Mouse (Mus musculus) lung, postnatal 25 days (tissue): ENCODE measurements at regions not wholly inside any gene's neighbourhood (a gene's known extent, or its start where the extent isn't known, plus 50 kb on each side); places are given as distances from the start of the nearest gene placed in this dataset.
"Not testable (repeated sequence)": the region's sequence is repeated elsewhere in the genome, so short reads cannot be mapped to it uniquely, and the experiment has no call there.

Source experiments
- DNase-seq: peaks from one replicate; pipeline ENCODE4 v3.0.0; 2022; ENCODE audit warnings: low spot score

DNA sequence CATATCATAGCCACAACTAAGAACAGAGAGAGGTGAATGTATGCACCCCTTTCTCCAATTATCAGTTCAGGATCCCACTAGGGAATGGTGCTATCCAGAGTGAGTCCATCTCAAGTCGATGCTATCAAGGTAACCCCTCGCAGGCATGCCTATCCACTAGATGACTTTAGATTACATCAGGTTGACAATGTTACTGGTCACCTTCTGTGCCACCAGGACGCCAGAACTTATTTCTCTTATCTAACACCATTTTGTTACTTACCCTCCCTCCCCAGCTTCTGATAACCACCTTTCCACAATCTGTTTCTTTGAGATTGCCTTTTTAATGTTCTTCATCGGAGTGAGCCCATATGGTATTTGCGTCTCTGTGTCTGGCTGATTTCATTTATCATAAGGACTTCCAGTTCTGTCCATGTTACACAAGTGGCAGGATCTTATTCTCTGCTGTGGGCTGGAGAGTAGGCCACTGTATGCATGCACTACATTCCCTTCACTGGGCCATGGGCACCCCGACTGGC is 57.9 kb upstream of the Klf13 start:
- no peak for DNase-seq

DNA sequence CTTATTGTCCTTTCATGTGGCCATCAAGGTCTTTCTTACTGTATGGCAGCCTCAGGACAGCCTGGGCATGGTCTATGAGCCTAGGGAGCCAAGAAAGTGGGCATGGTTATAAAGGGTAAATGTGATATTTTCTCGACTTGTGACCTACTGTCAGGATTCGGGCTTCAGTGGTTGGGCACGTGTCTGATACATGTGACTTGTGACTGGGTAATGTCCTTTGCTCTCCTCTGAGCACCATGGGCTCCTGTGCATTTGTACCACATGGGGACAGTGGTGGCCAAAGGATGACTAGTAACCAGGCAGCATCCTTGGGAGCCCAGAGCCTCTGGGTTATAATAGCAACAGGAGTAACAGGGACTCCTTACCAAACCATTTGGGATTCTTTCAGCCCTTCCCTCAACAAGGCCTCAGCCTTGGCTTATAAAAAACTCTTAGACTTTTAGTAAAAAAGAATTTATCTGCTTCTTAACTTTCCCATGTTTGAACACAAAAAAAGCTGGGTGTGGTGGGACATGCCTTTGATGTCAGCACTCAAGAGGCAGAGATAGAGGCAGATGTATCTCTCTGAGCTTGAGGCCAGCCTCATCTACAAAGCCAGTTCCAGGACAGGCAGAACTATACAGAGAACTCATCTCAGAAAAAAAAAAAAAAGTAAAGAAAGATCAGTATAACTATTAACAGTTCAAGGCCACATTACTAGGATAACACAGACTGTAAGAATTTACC is 56.7 kb upstream of the Klf13 start:
- no peak for DNase-seq

DNA sequence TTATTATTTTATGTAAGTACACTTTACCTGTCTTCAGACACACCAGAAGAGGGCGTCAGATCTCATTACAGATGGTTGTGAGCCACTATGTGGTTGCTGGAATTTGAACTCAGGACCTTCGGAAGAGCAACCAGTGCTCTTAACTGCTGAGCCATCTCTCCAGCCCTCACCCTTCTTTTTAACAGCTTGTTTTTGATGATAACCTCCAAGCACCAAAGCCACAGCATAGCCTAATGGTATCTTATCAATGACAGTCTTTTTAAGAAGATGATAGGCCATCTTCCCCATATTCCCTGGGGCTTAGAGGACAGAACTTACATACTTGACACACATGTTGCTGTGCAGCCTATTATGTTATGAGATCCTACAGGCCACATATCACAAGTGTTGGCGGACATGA is 56.1 kb upstream of the Klf13 start:
- DNase-seq = not testable (repeated sequence)

DNA sequence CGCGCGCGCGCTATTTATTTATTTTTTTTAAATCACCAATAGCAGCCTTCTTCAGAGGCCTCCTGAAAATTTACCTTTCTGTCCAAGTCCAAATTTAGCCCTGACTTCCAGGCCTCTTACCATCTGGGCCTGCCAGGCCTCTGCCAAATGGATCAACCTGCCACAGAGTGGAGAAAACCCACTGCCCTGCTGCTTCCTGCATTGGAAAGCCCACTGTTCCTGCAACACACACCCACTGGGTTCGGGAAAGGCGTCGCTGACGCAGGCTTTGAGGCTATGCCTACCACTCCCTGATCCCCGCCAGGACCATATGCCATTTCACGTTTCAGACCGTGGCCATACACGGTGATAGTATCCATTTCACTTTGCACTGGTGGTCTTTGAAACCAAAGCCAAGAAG is 53.4 kb upstream of the Klf13 start:
- DNase-seq = no peak

DNA sequence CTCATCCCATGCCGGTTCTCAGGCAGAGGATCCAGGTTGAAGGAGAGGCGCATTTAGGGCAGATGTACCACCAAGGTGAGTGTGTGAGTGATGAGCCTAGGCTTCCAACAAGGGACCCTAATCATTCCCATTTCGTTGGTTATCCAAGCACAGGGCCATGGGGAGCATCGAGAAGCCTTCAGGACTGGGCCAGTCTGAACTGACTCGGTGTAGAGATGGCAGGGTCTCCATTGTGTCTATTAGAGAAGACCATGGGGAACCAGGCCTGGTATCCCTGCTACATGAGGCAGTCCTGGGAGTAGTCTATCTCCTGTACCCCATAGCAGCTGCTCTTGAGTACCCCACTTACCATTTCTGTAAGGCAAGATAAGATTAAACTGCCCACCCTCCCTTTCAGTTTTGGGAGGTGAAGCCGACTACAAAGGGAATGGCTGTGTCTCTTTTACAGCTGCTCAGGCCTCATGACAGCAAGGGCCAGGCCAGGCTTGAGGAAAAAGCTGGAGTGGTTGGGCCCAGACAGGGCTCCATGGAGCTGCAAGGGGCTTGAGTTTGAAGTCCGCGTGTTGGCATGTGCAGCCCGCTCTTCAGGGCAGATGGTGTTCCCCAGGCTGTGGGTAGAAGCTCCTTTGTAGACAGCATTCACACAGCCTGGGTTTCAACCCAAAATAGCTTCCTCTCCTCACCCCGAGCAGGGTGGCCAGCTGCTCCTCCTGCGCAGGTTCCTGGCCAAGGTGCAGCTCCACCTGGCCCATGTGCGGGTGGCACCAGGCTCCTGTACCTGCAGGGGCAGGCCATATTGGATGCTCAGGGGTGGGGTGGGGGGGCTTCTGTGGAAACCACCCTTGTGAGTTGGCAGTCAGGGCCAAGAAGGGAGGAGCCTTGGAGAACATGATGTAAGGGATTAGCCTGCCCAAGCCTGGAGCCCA is 52.6 kb upstream of the Klf13 start:
- DNase-seq = no peak

DNA sequence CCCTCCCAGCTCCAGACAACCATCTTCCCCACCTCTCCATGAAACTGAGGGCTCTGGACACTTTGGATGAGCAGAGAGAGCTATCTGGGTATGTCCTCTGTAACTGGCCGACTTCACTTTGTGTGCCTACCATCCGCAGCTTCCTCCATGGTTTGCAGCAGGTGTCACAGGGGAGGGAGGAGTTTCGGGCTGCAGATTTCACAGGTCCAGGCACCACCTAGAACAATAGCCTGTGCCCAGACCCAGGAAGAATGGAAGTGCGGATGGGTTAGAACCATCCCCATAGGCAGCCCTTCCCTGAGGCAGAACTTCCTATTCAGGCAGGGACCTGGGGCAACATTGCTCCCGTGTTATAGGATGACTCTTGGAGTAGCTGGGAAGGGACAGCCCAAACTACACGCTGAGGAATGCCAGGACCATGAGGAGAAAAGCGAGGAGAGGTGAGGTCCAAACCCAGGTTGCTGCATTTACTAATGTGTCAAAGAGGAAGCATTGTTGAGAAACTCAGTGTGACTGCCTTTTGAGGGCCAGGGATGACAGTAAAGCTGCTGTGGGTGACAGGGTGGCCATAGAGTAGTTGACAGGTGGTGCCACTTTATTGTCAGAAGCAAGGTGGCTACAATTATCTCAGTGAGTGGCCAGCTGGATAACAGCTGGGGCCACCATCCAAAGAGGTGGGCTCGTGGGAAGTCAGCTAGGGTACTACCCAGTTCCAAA is 51.8 kb upstream of the Klf13 start:
- no peak for DNase-seq

DNA sequence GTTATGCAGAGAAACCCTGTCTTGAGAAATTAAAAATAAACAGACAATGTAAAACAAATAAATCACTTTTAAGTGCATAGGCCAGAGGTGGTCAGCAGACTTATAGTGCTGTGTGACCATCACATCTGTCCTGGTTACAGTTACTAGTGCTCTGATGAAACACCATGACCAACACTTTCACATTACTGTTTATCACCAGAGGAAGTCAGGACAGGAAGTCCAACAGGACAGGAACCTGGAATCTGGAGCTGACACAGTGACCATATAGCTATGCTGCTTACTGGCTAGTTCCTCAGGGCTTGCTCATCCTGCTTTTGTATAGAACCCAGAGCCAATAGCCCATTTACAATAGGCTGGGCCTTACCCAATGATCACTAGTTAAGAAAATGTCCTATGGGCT is 51.0 kb upstream of the Klf13 start:
- no peak for DNase-seq
